Mouse (Mus musculus) adrenal gland, adult 2 months (tissue): ENCODE data around the gene Fmod. TPM values are rescaled to one million over a fixed set of nuclear protein-coding genes. Genes with fewer than 3 reads are reported as not detected.

ENCODE experiments used
- DNase-seq: peaks from one replicate; pipeline ENCODE4 v3.0.0; 2021
- polyA plus RNA-seq: library from polyadenylated mRNA; depleted of rRNA; stranded (reverse); fragments of >200 nt; gene quantifications from 2 replicates; pipeline ENCODE4 v1.2.3, GENCODE M21; 2012; rRNA removed
- total RNA-seq, 2 experiments: library from RNA; stranded (reverse); gene quantifications; 2 replicates each; pipeline ENCODE4 v1.2.3; 2021

Gene Fmod
- total and polyA plus RNA-seq, 3 experiments = 10.1 to 17.9 (median 12.4) TPM

- no peak for DNase-seq
Observed at GRCm38 (mm10) chr1:134096264-134096934, 59.3 kb downstream of the Fmod start.

- DNase-seq = no peak
Observed at GRCm38 (mm10) chr1:134097080-134097855, 60.2 kb downstream of the Fmod start.

Other genes starting within 250 kb of the Fmod start
- gene Atp2b4, start 236.2 kb upstream of the Fmod start, total RNA-seq = 10 to 100 TPM; 24.9 to 39.7 TPM
- gene Atp2b4, start 236.2 kb upstream of the Fmod start, polyA plus RNA-seq = 4.2 and 4.5 TPM in 2 replicates
- 1 to 10 TPM in 1 of 2 experiments, under 1 TPM in 1; 0.98 to 1.0 TPM for gene Optc, start 129.3 kb upstream of the Fmod start, total RNA-seq
- gene Optc, start 129.3 kb upstream of the Fmod start, polyA plus RNA-seq = 0.83 and 1.3 TPM in 2 replicates
- gene Prelp, start 115.8 kb upstream of the Fmod start, total RNA-seq = 10 to 100 TPM; 54.7 to 70.2 TPM
- gene Prelp, start 115.8 kb upstream of the Fmod start, polyA plus RNA-seq = 30.6 and 44.4 TPM in 2 replicates
- 10 to 100 TPM; 20.3 to 55.2 TPM for gene Btg2, start 41.9 kb downstream of the Fmod start, total RNA-seq
- gene Btg2, start 41.9 kb downstream of the Fmod start, polyA plus RNA-seq = 18.9 and 25.1 TPM in 2 replicates
- not detected for gene Chit1, start 74.0 kb downstream of the Fmod start, total RNA-seq
- 0.07 and 0.08 TPM in 2 replicates for gene Chit1, start 74.0 kb downstream of the Fmod start, polyA plus RNA-seq
- gene Chil1, start 144.9 kb downstream of the Fmod start, total RNA-seq = 1 to 10 TPM; 1.1 to 1.6 TPM
- gene Chil1, start 144.9 kb downstream of the Fmod start, polyA plus RNA-seq = 0.20 and 0.57 TPM in 2 replicates
- gene Mybph, start 156.2 kb downstream of the Fmod start, total RNA-seq = under 1 TPM in 1 of 2 experiments, not detected in 1; 0.38 TPM
- gene Mybph, start 156.2 kb downstream of the Fmod start, polyA plus RNA-seq = 0.25 and 0.59 TPM in 2 replicates
- gene Adora1, start 198.2 kb downstream of the Fmod start, total RNA-seq = 100 to 1,000 TPM; 110 to 198 TPM
- 180 and 209 TPM in 2 replicates for gene Adora1, start 198.2 kb downstream of the Fmod start, polyA plus RNA-seq